Mouse (Mus musculus) thymus, adult 18-20 months (tissue): ENCODE measurements at regions not wholly inside any gene's neighbourhood (a gene's known extent, or its start where the extent isn't known, plus 50 kb on each side); places are given as distances from the start of the nearest gene placed in this dataset.

Experiments used
- DNase-seq, 2 experiments: peaks; one replicate each; pipeline ENCODE4 v3.0.0; 2022; ENCODE audit warnings: mixed read lengths in 2 of 2

- peak; percentile 71 to 78 for DNase-seq
Measured at GRCm38 (mm10) chr1:60823006-60823665, 63.7 kb upstream of the Ctla4 start.

- no peak for DNase-seq
Measured at GRCm38 (mm10) chr1:60824218-60825125, 62.3 kb upstream of the Ctla4 start.

DNA sequence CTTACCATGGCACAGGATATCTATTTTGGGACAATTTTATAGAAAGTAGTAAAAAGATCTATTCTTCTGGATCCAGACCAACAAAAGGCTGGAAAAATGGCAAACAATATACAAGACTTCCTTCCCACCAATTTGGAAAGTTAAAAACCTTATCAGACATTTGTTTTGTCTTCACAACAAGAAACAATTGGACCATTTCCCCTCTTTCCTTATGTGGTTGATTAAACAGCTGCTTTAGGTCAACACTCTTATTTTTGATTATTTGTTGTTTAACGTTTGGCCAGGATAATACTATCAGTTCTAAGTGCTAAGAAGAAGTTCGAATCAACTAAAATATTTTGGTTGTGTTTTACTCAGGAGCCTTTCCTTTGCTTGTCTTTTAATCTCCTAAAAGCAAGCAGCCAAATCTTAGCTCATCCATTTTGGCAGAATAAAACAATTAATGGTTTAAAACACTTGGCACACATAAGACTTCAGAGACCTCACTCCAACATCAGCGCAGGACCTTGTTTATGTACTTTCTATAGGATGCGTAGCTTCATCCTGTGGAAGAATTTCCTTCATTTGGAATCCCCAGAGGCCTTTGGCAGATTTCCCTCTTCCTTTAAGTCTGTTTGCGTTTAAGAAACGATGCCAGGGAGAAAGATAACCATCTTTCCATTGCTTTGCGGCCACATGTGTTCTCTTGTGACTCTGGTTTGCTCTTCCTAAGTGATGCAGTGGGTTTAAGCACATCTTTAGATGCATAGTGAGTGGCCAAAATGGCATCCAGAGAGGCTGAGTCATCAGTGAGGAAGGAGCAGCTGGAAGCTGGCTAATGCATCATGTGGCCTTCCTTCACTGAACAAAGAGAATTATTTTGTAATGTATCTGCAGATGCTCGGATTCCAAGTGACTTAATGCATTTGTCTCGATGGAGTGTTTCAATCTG, 61.3 kb upstream of the Ctla4 start:
- no peak for DNase-seq

GRCm38 (mm10) chr1:60826981-60827380, 59.8 kb upstream of the Ctla4 start:
- no peak for DNase-seq

- DNase-seq: no peak
Measured at GRCm38 (mm10) chr1:60828152-60828551, 58.6 kb upstream of the Ctla4 start.

DNA sequence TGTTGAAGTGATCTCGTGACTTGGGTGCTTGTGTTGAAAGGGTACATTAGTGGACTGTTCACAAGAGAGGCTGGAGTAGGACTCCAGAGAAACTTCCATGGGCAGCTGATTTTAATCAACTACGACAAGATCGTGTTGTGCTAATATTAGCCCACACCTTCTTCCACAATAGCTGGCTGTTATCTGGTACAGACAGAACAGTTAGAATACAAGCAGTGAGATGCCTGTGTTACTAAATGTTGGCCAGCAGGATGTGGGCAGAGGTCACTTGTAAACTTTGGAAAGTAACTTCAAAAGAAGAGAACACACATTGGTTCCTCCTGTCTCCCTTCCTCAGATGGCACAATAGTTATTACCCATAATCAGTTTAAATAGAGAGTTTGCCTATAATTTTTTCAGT, 57.0 kb upstream of the Ctla4 start:
- DNase-seq: no peak

- no peak for DNase-seq
Measured at GRCm38 (mm10) chr1:60833668-60834067, 53.1 kb upstream of the Ctla4 start.
